Mouse (Mus musculus) liver, postnatal 0 days (tissue): ENCODE data around the gene Jade1. TPM values are rescaled to one million over a fixed set of nuclear protein-coding genes. Genes with fewer than 3 reads are reported as not detected.

Experiments
- ATAC-seq: fragments of 200-750 bp; cut with Nextera tagmentation; 2 replicates; pipeline ENCODE4 v1.8.0; 2017; ENCODE audit warnings: mild to moderate bottlenecking, moderate library complexity
- DNase-seq: peaks from one replicate; pipeline ENCODE4 v3.0.0-alpha.2; 2016
- H3K27ac ChIP-seq: fragments of 300-500 bp; sonication (generic); 2 replicates; pipeline ENCODE4 v1.5.1; 2014; ENCODE audit warnings: antibody characterized with exemption, moderate library complexity, mild to moderate bottlenecking, low read depth
- H3K27me3 ChIP-seq: fragments of 300-500 bp; sonication (generic); 2 replicates; pipeline ENCODE4 v1.6.1; 2014; ENCODE audit warnings: low read length, control low read depth, mixed read lengths; ENCODE audit not compliant: insufficient read depth
- H3K36me3 ChIP-seq: fragments of 300-500 bp; sonication (generic); replicated peaks from 2 replicates; pipeline ENCODE4 v1.6.1; 2014; ENCODE audit warnings: mild to moderate bottlenecking, control low read depth, low read length, moderate library complexity, mixed read lengths; ENCODE audit not compliant: insufficient read depth
- H3K4me1 ChIP-seq: fragments of 300-500 bp; sonication (generic); 2 replicates; pipeline ENCODE4 v1.6.1; 2014; ENCODE audit warnings: antibody characterized with exemption, mild to moderate bottlenecking, control low read depth; ENCODE audit not compliant: insufficient read depth
- H3K4me2 ChIP-seq: fragments of 300-500 bp; sonication (generic); 2 replicates; pipeline ENCODE4 v1.6.1; 2014; ENCODE audit warnings: low read depth, mild to moderate bottlenecking, low read length, moderate library complexity, mixed read lengths
- H3K4me3 ChIP-seq: fragments of 300-500 bp; sonication (generic); 2 replicates; pipeline ENCODE4 v1.5.1; 2014; ENCODE audit warnings: low read depth, low read length
- H3K9ac ChIP-seq: fragments of 300-500 bp; sonication (generic); replicated peaks from 2 replicates; pipeline ENCODE4 v1.6.1; 2014; ENCODE audit warnings: mild to moderate bottlenecking, moderate library complexity
- H3K9me3 ChIP-seq: fragments of 300-500 bp; sonication (generic); 2 replicates; pipeline ENCODE4 v1.6.1; 2016; ENCODE audit warnings: mild to moderate bottlenecking, control low read depth, low read length, mixed read lengths
- CTCF ChIP-seq: sonication (generic); IDR thresholded peaks from 2 replicates; pipeline ENCODE4 v1.5.1; 2016; ENCODE audit warnings: antibody characterized with exemption, low read depth
- EP300 ChIP-seq: IDR thresholded peaks from 2 replicates; pipeline ENCODE4 v1.6.1; 2016; ENCODE audit warnings: antibody characterized with exemption, low read depth, mild to moderate bottlenecking
- WGBS: fragments of 180-500 bp; shearing (Covaris S2); extraction: QIAGEN DNeasy Blood & Tissue Kit; methylation state at CpG from one replicate; pipeline ENCODE4 v1.1.7; 2014; ENCODE audit not compliant: insufficient replicate concordance; 5-methylcytosine and 5-hydroxymethylcytosine counted together
- polyA plus RNA-seq: library from polyadenylated mRNA; unstranded; fragments of >200 nt; fragmentation: Nextera tagmentation; extraction: Ambion mirVana; gene quantifications from 2 replicates; pipeline ENCODE4 v1.2.1, GENCODE M21; 2015

Gene Jade1
- polyA plus RNA-seq, 1 experiment from 2014 or later: 7.2 TPM

DNA sequence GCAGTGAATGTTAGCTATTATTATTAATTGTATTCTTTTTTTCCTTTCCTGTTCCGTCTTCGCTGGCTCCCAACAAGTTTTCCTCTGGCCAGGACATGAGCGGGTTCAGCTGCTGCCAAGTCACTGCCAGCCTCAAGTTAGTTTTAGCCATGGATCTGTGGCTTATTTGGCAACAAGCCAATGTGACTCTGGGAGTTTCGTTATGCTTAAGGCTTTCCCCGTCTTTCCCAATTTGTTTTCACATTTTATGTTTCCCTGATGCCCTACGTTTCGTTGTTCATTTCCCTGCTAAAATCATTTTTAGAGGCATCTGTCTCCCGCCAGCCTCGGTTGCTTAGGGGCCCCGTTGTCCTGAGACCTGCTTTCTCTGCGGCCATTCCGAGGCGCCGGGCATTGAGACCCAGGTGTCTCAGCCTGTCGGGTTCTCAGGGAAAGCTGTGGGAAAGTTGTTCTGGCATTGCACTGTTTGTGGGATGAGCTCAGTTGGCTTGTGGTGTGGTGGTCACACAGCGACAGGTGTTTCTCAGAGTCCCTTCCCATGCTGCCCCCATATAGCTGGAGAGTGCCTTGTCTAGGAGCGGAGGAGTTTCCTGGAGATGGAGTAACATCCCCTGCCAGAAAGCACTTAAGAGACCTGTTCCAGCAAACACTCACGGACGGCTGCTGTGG is 33.8 kb downstream of the Jade1 start:
- Histone ChIP-seq H3K9ac (no peak overlapping the region), H3K4me1 (peaks cover 24% of the 10 kb centered on the region), H3K4me2 (no peak overlapping the region), H3K36me3 (peaks cover 40% of the 10 kb centered on the region), H3K4me3 (no peak overlapping the region), H3K27me3 (no peaks in the 10 kb centered on the region), H3K27ac (no peak overlapping the region), H3K9me3 (no peaks in the 10 kb centered on the region)
- DNase-seq (no peak), ATAC-seq (no peak)
- WGBS: 81% methylated on average over 19 of the region's 19 CpGs
- TF ChIP-seq EP300: no peak
- TF ChIP-seq CTCF: no peak

GRCm38 (mm10) chr3:41589988-41590387 is 34.5 kb downstream of the Jade1 start:
- H3K4me3 ChIP-seq: no peak overlapping the region
- no peaks in the 10 kb centered on the region for H3K9me3 ChIP-seq
- H3K4me2 ChIP-seq: no peak overlapping the region
- H3K27me3 ChIP-seq: no peaks in the 10 kb centered on the region
- ATAC-seq (no peak), DNase-seq (no peak)
- peaks cover 40% of the 10 kb centered on the region for H3K36me3 ChIP-seq
- TF ChIP-seq EP300: no peak
- no peak for TF ChIP-seq CTCF
- WGBS: 84% methylated on average over 4 of the region's 4 CpGs
- peaks cover 27% of the 10 kb centered on the region for H3K4me1 ChIP-seq
- H3K9ac ChIP-seq: no peak overlapping the region
- H3K27ac ChIP-seq: no peak overlapping the region

DNA sequence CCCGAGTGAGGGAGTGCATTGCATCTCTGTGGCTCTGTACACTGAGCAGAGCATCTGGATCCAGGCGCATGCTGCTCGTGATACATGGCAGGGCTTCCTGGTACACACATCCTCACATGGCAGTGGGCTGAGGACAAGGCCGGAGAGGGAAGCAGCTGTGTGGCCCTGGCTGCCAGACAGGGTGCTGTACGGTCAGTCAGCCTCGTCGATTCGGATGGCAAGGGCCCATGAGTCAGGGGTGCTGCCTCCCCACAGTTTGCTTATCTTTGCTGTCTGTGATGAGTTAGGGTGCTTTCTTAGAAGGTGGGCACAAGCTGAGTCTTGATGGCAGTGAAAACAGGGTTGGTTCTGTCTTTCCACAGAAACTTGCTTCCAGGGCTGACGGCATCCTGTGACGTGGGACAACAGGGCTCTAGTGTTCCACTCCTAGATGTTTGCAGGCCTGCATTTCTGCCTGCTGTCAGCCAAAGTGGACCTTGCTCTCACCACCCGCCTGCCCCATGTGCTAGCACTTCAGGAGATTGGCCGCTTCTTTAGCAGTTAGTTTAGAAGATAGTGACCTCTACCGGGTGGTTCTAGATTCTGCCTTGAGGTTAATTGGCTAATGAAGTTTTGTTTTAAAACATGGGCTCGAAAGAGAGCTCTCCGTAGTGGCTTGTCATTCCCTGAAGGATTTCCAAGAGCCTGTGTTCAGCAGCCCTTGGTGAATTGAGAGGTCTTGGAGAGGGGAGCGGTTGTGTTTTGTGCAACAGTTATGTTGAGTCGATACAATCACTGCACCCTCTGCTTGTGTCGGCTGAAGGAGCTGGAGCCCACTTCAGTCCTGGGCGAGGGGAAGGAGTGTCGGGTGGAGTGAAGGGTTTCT is 35.4 kb downstream of the Jade1 start:
- WGBS: 74% methylated on average over 20 of the region's 20 CpGs
- Histone ChIP-seq H3K36me3 (peaks cover 46% of the 10 kb centered on the region), H3K9me3 (no peaks in the 10 kb centered on the region), H3K4me1 (peaks cover 27% of the 10 kb centered on the region), H3K9ac (no peak overlapping the region), H3K27me3 (no peaks in the 10 kb centered on the region), H3K4me2 (no peak overlapping the region), H3K4me3 (no peak overlapping the region), H3K27ac (peak overlapping the region; percentile 71; the same call in 1 of the 2 replicates)
- DNase-seq (peak; percentile 59), ATAC-seq (peak; percentile 90)
- TF ChIP-seq EP300 (no peak), CTCF (peak; percentile 55)

DNA sequence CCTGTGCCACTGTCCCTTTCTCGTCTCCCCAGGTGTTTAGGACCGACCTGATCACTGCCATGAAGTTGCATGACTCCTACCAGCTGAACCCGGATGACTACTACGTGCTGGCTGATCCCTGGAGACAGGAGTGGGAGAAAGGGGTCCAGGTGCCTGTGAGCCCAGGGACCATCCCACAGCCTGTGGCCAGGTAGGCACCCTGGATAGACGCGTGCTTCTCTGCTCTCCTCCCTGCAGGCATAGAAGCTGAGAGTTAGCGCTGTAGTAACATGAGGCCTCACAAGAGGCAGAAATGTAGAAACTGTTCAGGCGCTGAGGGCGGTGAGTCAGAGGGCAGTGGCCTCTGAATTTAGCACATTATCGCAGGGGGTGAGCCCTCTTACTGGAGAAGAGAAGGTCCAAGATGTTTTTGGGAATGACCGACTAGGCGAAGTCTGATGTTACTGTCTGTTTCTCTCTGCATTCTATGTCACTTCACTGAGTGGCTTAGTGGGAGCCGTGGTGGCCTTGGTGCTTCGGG is 36.2 kb downstream of the Jade1 start:
- no peak for ATAC-seq
- Histone ChIP-seq H3K36me3 (peaks cover 54% of the 10 kb centered on the region), H3K9me3 (no peaks in the 10 kb centered on the region), H3K4me3 (no peak overlapping the region), H3K27ac (no peak overlapping the region), H3K9ac (no peak overlapping the region), H3K4me1 (peaks cover 27% of the 10 kb centered on the region), H3K27me3 (no peaks in the 10 kb centered on the region), H3K4me2 (no peak overlapping the region)
- TF ChIP-seq CTCF: no peak
- no peak for TF ChIP-seq EP300
- 92% methylated on average over 14 of the region's 14 CpGs for WGBS
- no peak for DNase-seq

GRCm38 (mm10) chr3:41592805-41593204 is 37.3 kb downstream of the Jade1 start:
- Histone ChIP-seq H3K36me3 (peaks cover 65% of the 10 kb centered on the region), H3K27me3 (no peaks in the 10 kb centered on the region), H3K4me3 (no peak overlapping the region), H3K27ac (no peak overlapping the region), H3K9ac (no peak overlapping the region), H3K4me1 (peaks cover 27% of the 10 kb centered on the region), H3K4me2 (no peak overlapping the region), H3K9me3 (no peaks in the 10 kb centered on the region)
- WGBS: 71% methylated on average over 7 of the region's 7 CpGs
- ATAC-seq (no peak), DNase-seq (no peak)
- TF ChIP-seq EP300: no peak
- TF ChIP-seq CTCF: no peak
